Mouse (Mus musculus): Measurements from ENCODE around the gene Nt5e.

DNA sequence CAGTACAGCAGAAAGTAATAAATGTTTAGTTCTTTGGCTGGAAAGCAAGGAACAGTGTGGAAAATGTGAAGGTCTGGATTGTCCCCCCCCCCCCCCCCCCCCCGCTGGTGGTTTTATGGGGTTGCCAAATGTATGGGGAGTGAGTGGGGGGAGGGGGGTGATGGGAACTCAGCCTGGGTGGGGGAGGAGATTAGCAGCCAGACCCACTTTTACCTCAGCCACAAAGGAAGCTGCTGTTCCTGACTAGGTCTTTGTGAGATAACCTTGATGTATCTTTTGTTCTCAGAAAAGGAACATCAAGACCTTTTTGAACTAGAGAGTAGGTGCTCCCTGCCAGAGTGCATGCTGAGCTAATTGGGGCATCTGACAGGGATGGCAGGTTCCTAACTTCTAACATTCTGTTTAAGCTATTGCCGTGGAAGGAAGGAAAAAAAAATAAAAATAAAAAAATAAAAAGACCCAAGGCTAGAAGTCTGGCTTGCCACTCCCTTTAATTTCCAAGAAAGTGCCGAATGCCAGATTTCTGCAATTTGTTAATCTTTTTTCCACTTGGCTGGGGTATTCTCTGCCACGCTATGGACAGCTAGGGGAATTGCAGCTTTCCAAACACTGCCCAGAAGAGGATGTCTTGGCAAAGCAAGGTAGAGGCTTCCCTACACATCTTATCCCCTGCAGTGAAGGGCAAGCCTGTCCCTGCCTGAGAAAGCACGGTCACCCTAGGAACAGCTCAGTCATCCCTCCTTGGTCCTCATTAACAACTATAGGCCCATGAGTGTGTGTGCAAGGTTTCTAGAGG is 35.3 kb downstream of the Nt5e start:
- TF ChIP-seq CTCF (IDR thresholded peaks at IDR 0.05; ENCODE audit: borderline replicate concordance, insufficient read depth, low read depth, low read length) (peak; percentile 15; the same call in 1 of the 2 replicates), POLR2A (IDR thresholded peaks at IDR 0.05; ENCODE audit: borderline replicate concordance, insufficient read depth, low read length) (no peak)
